Mouse (Mus musculus) MEL (cell line): Measurements from ENCODE around the gene Cep89. TPM values are rescaled to one million over a fixed set of nuclear protein-coding genes. Genes with fewer than 3 reads are reported as not detected.

Source experiments
- DNase-seq: peaks from one replicate; pipeline ENCODE4 v3.0.0; 2011; ENCODE audit warnings: low read depth, low spot score
- H3K27ac ChIP-seq: 2 replicates; pipeline ENCODE4 v1.5.1; 2012; ENCODE audit warnings: low read depth, mild to moderate bottlenecking, control low read depth, low read length, moderate library complexity; ENCODE audit not compliant: control insufficient read depth
- H3K27me3 ChIP-seq, 2 experiments: fragments of 150-350 bp in 1 of 2; sonication (generic) in 1 of 2; 2 replicates each; pipeline ENCODE4 v1.6.1; 2012; ENCODE audit warnings: low read length in 2 of 2, mild to moderate bottlenecking in 2 of 2, improper control_type of control experiment in 1 of 2, moderate library complexity in 1 of 2; ENCODE audit not compliant: insufficient read depth in 2 of 2, control insufficient read depth in 1 of 2
- H3K36me3 ChIP-seq, 2 experiments: 2 replicates each; pipeline ENCODE4 v1.6.1; 2012 to 2014; ENCODE audit warnings: low read length in 2 of 2, improper control_type of control experiment in 1 of 2, inconsistent platforms in 1 of 2, mild to moderate bottlenecking in 1 of 2; ENCODE audit not compliant: insufficient read depth in 2 of 2, control insufficient read depth in 1 of 2
- H3K4me1 ChIP-seq, 2 experiments: fragments of 150-350 bp in 1 of 2; sonication (generic) in 1 of 2; 2 replicates each; pipeline ENCODE4 v1.6.1; 2012; ENCODE audit warnings: low read length in 2 of 2, improper control_type of control experiment in 1 of 2, mild to moderate bottlenecking in 1 of 2; ENCODE audit not compliant: insufficient read depth in 2 of 2, control insufficient read depth in 1 of 2
- H3K4me3 ChIP-seq, 2 experiments: fragments of 150-350 bp in 1 of 2; sonication (generic) in 1 of 2; 2 replicates each; pipeline ENCODE4 v1.5.1; 2012; ENCODE audit warnings: low read depth in 2 of 2, low read length in 2 of 2, mild to moderate bottlenecking in 2 of 2, moderate library complexity in 2 of 2, control low read depth in 1 of 2, improper control_type of control experiment in 1 of 2; ENCODE audit not compliant: control insufficient read depth in 1 of 2, insufficient read depth in 1 of 2
- H3K79me2 ChIP-seq: 2 replicates; pipeline ENCODE4 v1.6.1; 2012; ENCODE audit warnings: mild to moderate bottlenecking, low read length, moderate library complexity; ENCODE audit not compliant: control insufficient read depth, poor library complexity, insufficient read depth
- H3K9ac ChIP-seq: 2 replicates; pipeline ENCODE4 v1.6.1; 2012; ENCODE audit warnings: low read depth, mild to moderate bottlenecking, control low read depth, low read length, moderate library complexity; ENCODE audit not compliant: control insufficient read depth, poor library complexity, severe bottlenecking
- H3K9me3 ChIP-seq: fragments of 150-350 bp; sonication (generic); replicated peaks from 2 replicates; pipeline ENCODE4 v1.6.1; 2012; ENCODE audit warnings: mild to moderate bottlenecking, low read length, improper control_type of control experiment, moderate library complexity; ENCODE audit not compliant: insufficient read depth
- CHD2 ChIP-seq: IDR thresholded peaks from 2 replicates; pipeline ENCODE4 v1.6.1; 2011; ENCODE audit warnings: low read length, improper control_type of control experiment
- CTCF ChIP-seq, 3 experiments: IDR thresholded peaks in 2 of 3; conservative IDR thresholded peaks in 1 of 3; 2 replicates each; pipeline ENCODE4 v1.5.1; 2011 to 2012; ENCODE audit warnings: low read length in 3 of 3, low read depth in 2 of 3, mild to moderate bottlenecking in 2 of 3, improper control_type of control experiment in 1 of 3, inconsistent platforms in 1 of 3, mixed read lengths in 1 of 3, moderate library complexity in 1 of 3; ENCODE audit not compliant: control insufficient read depth in 1 of 3, insufficient read depth in 1 of 3, poor library complexity in 1 of 3, severe bottlenecking in 1 of 3
- E2F4 ChIP-seq: IDR thresholded peaks from 2 replicates; pipeline ENCODE4 v1.6.1; 2011; ENCODE audit warnings: low read depth, low read length, improper control_type of control experiment, borderline replicate concordance
- ETS1 ChIP-seq: IDR thresholded peaks from 2 replicates; pipeline ENCODE4 v1.6.1; 2012; ENCODE audit warnings: low read depth, mild to moderate bottlenecking, inconsistent platforms, low read length, improper control_type of control experiment, moderate library complexity
- GABPA ChIP-seq: IDR thresholded peaks from 2 replicates; pipeline ENCODE4 v1.6.1; 2012; ENCODE audit warnings: low read depth, mild to moderate bottlenecking, inconsistent platforms, low read length, improper control_type of control experiment, moderate library complexity
- JUND ChIP-seq: IDR thresholded peaks from 2 replicates; pipeline ENCODE4 v1.6.1; 2011; ENCODE audit warnings: low read depth, mild to moderate bottlenecking, improper control_type of control experiment, low read length
- KAT2A ChIP-seq: conservative IDR thresholded peaks from 2 replicates; pipeline ENCODE4 v1.6.1; 2012; ENCODE audit warnings: low read depth, low read length, improper control_type of control experiment, inconsistent platforms
- MAX ChIP-seq: IDR thresholded peaks from 2 replicates; pipeline ENCODE4 v1.6.1; 2011; ENCODE audit warnings: low read length, improper control_type of control experiment
- MEF2A ChIP-seq: IDR thresholded peaks from 2 replicates; pipeline ENCODE4 v1.6.1; 2014; ENCODE audit warnings: low read depth, mild to moderate bottlenecking, inconsistent platforms, low read length, improper control_type of control experiment; ENCODE audit not compliant: poor library complexity, insufficient replicate concordance, severe bottlenecking; ENCODE audit errors: extremely low read depth
- MYB ChIP-seq: IDR thresholded peaks from 2 replicates; pipeline ENCODE4 v1.6.1; 2011; ENCODE audit warnings: mild to moderate bottlenecking, low read depth, low read length, improper control_type of control experiment
- MYC ChIP-seq: IDR thresholded peaks from 2 replicates; pipeline ENCODE4 v1.6.1; 2011; ENCODE audit warnings: low read depth, mild to moderate bottlenecking, low read length, improper control_type of control experiment, moderate library complexity
- NELFE ChIP-seq: IDR thresholded peaks from 2 replicates; pipeline ENCODE4 v1.6.1; 2011; ENCODE audit warnings: low read depth, low read length, improper control_type of control experiment
- NRF1 ChIP-seq: IDR thresholded peaks from 2 replicates; pipeline ENCODE4 v1.6.1; 2014; ENCODE audit warnings: low read depth, mild to moderate bottlenecking, inconsistent platforms, low read length, improper control_type of control experiment, moderate library complexity; ENCODE audit not compliant: poor library complexity, insufficient read depth, severe bottlenecking
- POLR2AphosphoS2 ChIP-seq: IDR thresholded peaks from 2 replicates; pipeline ENCODE4 v1.6.1; 2011; ENCODE audit warnings: low read length, improper control_type of control experiment
- RAD21 ChIP-seq: IDR thresholded peaks from 2 replicates; pipeline ENCODE4 v1.6.1; 2011; ENCODE audit warnings: mild to moderate bottlenecking, low read depth, low read length, improper control_type of control experiment
- TAL1 ChIP-seq: IDR thresholded peaks from 2 replicates; pipeline ENCODE4 v1.6.1; 2012; ENCODE audit warnings: mild to moderate bottlenecking, inconsistent platforms, low read length, moderate library complexity, mixed read lengths
- TBP ChIP-seq: IDR thresholded peaks from 2 replicates; pipeline ENCODE4 v1.8.0; 2011; ENCODE audit warnings: low read depth, low read length, improper control_type of control experiment
- USF1 ChIP-seq: IDR thresholded peaks from 2 replicates; pipeline ENCODE4 v1.6.1; 2014; ENCODE audit warnings: low read depth, mild to moderate bottlenecking, inconsistent platforms, low read length, improper control_type of control experiment, moderate library complexity
- ZC3H11A ChIP-seq: IDR thresholded peaks from 2 replicates; pipeline ENCODE4 v1.6.1; 2012; ENCODE audit warnings: low read depth, mild to moderate bottlenecking, inconsistent platforms, low read length, improper control_type of control experiment
- polyA plus RNA-seq, 2 experiments: library from polyadenylated mRNA; stranded (reverse) in 1 of 2; unstranded in 1 of 2; fragments of >175 nt in 1 of 2; fragments of >200 nt in 1 of 2; gene quantifications; 2 replicates each; pipeline versions ENCODE4 v1.2.1 to v1.2.4; 2012; ENCODE audit warnings: low replicate concordance in 2 of 2, low read depth in 1 of 2; ENCODE audit not compliant: insufficient read length in 2 of 2, insufficient read depth in 1 of 2, missing spikeins in 1 of 2
- total RNA-seq: library from RNA; depleted of rRNA; stranded (reverse); fragments of 300-350 nt; gene quantifications from 2 replicates; pipeline ENCODE4 v1.2.3, GENCODE M21; 2012

The Cep89 gene
- total and polyA plus RNA-seq, 3 experiments = 15.8 to 44.5 TPM; not detected in 1

- TF ChIP-seq MEF2A (no peak), CTCF (IDR thresholded peaks at IDR 0.05 in 2 of 3, conservative IDR thresholded peaks at IDR 0.05 in 1 of 3; ENCODE audit: control insufficient read depth in 1 of 3, insufficient read depth in 1 of 3, low read depth in 2 of 3, low read length in 3 of 3, poor library complexity in 1 of 3, severe bottlenecking in 1 of 3) (peak in 1 of 3 experiments; percentile 4; a peak in 1 of 6 replicates), JUND (no peak), MYC (peak; percentile 91)
These were observed 940 bp upstream of the Cep89 start (continued) for GRCm38 (mm10) chr7:35395734-35396456.

GRCm38 (mm10) chr7:35401169-35401568 is 4.3 kb downstream of the Cep89 start:
- Histone ChIP-seq H3K27ac (no peak overlapping the region), H3K4me3 (no peak overlapping the region), H3K27me3 (no peaks in the 10 kb centered on the region), H3K9me3 (no peaks in the 10 kb centered on the region), H3K4me1 (peaks cover 0 to 7% of the 10 kb centered on the region in 2 experiments; a peak in 1 of 4 replicates), H3K79me2 (peaks cover 8% of the 10 kb centered on the region), H3K36me3 (peaks cover 0 to 3% of the 10 kb centered on the region in 2 experiments; a peak in 2 of 4 replicates), H3K9ac (no peak overlapping the region)
- no peak for TF ChIP-seq ZC3H11A
- no peak for TF ChIP-seq KAT2A
- TF ChIP-seq USF1 = no peak
- TF ChIP-seq CHD2 = no peak
- no peak for TF ChIP-seq RAD21
- no peak for TF ChIP-seq MEF2A
- TF ChIP-seq GABPA = no peak
- TF ChIP-seq TBP = no peak
- peak; percentile 18 for DNase-seq

- Histone ChIP-seq H3K9me3 (no peaks in the 10 kb centered on the region), H3K27me3 (no peaks in the 10 kb centered on the region), H3K36me3 (no peaks in the 10 kb centered on the region; a peak in 1 of 4 replicates), H3K4me1 (no peaks in the 10 kb centered on the region), H3K79me2 (no peaks in the 10 kb centered on the region), H3K9ac (no peak overlapping the region), H3K4me3 (no peak overlapping the region), H3K27ac (no peak overlapping the region)
- no peak for DNase-seq
- TF ChIP-seq MEF2A (no peak), ZC3H11A (no peak), JUND (no peak), MYB (no peak), CHD2 (no peak), NELFE (no peak), MAX (no peak), POLR2AphosphoS2 (no peak), NRF1 (no peak), E2F4 (no peak), ETS1 (no peak), TAL1 (no peak)
These were observed 18.4 kb downstream of the Cep89 start for GRCm38 (mm10) chr7:35415226-35415625.
